Mouse (Mus musculus) v-Abl transformed pro-B cells (cell line): ENCODE data around the gene Cdadc1.

Experiments
- in situ Hi-C, 2 experiments: fragments of 400-800 bp; cut with MboI; formaldehyde crosslinking; loops; one replicate each; pipeline ENCODE4 v1.15.1; 2025; ENCODE audit not compliant: unreplicated experiment in 2 of 2

Gene Cdadc1

DNA sequence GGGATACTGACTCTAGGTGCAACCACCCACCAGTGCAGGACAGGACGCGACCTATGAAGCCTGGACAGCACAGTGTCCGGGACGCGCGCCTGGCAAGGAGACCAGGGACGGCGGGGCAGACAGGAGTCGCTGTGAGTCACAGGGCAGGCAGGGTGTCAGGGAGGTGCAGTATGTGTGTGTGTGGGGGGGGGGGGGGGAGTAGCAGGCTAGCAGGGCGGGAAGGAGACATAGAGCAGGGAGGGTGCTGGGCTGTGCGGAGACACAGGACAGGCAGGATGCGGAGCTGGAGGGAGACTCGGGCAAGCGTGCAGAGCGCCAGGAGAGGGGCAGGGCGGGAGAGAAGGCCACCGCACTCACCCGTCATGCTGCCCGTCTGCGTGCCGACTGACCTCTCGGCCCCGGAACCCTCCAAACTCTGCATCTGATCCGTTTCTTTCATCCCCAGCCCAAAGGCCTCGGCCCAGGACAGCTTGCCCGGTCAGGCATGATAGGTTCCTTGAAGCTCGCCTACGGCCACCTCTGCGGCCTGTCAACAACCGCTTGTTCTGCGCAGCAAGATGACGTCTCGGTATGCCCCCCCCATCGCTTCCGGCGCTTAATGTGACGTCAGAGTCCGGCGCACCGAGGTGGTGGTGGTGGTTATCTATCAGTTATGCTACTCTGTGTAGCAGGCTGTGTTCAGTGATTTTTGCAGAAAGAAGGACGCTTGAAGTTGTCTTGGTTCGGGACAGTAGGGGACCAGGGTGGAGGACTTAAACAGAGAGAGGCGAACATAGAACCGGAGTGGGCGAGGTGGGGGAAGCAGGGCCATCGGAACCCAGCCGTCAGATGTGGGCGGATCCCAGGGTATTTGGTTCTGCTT is at the start of gene Cdadc1:
TSS of gene Cdadc1 (minus strand) at position 562 of the 862 bp plus-strand sequence.
- in situ Hi-C loops: loop anchor here in 1 of 2 experiments (25.0 kb wide), 1 partner anchor 1935 kb away; the partner anchor contains the start of gene Xpo4

DNA sequence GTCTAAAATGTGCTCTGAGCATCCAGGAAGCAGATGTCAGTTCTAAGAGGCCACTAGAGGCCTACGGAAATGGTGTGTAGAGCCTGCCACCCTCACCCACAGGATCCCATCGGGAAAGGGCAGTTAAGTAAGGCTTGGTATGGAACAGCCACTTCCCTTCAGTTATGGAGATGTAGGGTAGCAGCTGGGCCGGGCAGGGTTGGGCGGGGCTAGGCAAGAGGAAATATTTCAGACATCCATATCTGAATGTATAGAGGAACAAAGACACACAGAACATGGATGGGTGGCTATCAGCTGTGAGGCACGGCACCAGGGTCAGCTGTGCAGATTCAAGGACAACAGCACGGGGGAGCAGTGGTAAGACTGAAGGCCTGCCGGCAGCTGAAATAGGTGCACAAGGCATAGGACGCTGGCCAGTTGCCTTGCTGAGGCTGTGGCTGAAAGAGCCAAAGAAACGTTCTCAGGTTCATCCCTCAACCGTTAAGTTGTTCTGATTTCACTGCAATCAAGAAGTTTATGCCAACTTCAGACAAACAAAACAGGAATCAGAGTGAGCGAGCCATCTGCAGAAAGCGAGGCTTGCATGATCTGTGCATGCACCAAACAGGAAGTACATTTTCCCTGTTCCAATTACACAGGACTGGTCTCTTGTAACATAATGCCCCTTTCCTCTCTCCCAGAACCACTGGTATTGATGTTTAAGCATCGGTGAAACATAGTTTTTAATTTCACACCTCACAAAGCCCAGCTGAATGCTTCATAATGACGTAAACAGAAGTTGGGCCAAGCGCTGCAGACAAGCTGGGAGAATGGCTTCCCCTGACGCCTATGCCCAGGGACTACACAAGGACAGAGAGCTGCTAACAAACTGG is 49.3 kb upstream of the Cdadc1 start:
- in situ Hi-C loops: no loop called here

DNA sequence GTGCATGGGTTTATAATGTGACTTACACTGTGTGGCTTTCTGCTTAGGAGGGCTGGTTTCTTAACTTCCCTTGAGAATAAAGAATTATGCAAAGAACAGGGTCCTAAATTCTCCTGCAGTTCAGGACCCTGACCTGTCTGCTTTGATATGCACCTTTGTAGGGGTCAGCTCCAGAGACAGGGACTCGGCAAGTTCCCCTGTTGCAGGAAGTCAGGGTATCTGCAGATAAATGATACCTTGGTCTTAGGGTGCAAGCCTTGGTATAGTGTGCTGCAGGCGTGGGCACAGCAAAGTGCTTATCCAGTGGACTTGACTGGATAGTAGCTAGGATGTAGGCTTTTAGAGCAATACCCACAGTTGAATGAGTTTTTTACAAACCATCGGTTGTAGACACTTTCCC is 47.1 kb upstream of the Cdadc1 start:
- in situ Hi-C loops: no loop called here

DNA sequence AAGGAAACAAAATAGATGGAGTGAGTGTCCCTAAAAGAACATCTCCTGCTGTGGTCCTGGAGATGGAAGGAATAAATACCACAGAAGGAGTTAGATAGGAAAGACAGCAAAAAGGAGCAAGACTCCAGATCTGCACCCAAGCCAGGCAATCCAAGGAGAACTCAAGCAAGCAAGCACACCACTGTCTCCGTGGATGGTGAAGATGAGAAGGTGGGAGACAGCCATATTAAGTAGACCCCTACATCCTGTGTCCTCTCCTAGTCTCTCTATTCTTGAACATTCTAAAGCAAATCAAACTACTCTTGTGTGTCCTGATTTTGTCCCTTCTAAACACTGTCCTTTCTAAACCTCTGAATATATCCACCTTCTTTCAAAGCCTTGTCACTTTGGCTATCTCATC is 46.4 kb upstream of the Cdadc1 start:
- in situ Hi-C loops: no loop called here

DNA sequence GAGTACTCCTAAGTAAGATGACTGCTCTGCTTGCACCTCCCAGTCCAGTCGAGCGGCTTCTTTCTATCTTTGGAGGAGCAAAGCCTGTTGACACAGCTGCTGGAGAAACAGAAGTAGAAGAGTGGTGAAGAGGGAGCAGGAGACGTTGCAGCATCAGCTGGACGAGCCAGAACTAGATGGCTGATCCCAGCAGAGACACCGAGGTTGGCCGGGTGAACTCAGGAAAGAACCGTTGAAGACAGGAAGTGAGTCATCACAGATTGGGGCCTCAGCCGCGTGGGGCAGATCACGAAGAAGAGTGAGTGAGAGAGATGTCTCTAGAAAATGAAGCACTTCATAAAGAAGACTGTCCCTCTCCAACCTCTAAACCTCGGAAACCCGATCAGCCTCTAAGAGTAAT is 45.8 kb upstream of the Cdadc1 start:
- in situ Hi-C loops: no loop called here

DNA sequence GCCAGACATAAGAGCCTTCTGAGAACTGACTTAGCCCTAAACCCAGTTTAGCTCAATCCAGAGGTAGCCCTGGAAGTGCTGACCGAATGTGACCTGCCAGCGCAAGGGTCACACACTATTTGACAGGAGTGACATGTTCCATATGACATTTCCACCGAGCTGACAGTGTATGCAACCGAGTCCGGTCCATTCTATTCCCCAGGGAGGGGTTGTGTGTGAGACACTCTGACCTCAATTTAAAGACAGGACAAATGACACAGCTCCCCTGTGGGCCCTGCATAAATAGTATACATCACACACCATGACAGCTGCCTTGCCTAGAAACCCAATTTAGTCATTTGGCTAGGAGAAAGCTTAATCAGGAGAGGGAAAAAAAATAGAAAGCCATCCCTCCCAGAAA is 44.1 kb upstream of the Cdadc1 start:
- in situ Hi-C loops: no loop called here

DNA sequence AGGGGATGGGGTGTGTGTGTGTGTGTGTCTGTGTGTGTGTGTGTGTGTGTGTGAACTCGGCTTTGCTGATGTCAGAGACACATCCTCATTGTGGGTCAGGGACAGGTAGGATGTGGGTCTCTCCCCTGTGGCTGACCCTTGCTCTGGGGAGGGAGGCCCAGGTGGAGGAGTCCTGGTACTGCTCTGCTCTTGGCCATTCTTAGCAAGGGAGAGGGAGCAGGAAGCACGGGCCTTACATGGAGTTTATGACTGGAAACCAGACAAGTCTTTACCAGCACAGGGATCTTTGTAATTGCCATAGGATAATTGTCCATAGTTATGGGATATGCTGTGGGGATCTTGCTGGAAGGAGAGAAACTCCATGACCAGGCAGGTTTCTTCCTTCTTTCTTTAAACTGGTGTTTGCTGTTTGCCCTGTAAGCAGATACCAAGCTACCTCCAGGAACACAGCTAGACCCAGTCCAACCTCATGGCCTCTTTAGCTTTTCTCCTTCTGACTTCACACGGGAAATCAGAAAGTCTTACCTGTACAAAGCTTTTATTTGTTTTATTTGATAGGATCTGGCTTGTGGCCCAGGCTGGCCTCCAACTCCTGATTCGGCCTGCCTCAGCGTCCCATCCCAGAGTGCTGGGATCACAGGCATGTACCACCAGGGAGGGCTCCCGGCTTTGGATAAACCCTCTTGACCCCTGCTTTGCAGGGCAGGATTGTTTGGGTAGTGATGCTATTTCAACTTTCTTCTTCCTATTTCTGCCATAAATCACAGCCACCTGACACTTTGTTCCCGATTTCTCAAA is 41.3 kb upstream of the Cdadc1 start:
- in situ Hi-C loops: no loop called here

DNA sequence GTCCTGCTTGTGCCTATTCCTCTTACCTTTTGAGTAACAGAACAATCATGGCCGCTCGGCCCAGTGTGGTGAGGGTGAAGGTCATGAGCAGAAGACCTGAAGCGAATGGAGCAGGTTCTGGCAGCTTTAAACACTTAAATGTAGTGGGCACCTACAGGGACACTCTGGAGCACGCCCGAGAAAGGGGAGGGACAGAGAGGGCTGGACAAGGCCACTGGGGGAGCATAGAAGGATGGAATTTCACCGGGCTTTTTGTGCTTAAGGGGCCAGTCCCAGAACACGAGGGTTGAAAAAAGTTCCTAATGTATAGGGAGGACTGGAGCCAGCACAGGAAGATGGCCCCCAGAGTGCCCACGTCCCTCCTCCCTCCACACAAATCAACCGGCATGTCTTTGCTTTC is 36.2 kb upstream of the Cdadc1 start:
- in situ Hi-C loops: no loop called here

DNA sequence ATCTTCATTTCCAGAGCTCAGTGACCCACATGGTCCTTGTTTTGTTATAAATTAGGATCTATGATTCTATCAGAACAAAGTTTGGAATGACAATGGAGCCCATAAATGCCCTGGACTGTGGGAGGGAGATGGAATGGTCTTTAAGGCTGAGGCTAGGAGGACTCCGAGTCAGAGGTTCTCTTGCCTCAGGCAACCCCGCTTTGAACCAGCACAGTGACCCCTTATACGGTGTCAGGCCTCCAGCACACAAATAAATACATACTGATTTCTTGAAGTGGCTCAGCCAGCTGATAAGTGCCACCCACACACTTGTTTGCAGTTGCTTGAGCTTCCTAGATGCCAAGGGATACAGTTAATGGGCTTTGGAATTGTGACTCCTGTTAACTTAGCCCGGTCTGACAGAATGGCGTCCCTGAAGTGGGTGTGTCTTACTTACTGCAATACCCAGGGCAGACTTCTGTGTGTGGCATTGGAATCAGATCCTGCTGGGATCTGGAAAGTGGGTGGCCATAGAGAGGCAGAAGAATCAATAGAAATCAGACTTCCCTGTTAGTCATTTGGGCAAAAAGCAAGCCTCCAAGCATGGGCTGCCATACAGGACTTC is 35.6 kb upstream of the Cdadc1 start:
- in situ Hi-C loops: no loop called here

DNA sequence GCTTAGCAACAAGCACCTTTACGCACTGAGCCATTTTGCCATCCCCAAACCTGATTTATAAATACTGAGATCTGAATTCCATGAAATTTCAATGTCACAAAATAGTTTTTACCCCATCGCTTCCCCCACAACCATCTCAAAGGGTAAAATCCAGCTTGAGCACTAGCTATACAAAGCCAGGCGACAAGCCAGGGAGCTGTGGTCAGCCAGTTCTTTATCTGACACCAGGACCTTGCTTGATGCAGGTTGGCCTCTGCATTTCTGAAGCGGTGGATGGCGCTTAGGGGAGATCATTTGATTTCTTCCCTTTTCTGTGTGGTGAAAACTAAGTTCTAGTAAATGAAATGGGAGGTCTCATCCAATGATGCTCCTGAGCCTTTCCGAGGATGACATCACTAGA is 34.3 kb upstream of the Cdadc1 start:
- in situ Hi-C loops: no loop called here

DNA sequence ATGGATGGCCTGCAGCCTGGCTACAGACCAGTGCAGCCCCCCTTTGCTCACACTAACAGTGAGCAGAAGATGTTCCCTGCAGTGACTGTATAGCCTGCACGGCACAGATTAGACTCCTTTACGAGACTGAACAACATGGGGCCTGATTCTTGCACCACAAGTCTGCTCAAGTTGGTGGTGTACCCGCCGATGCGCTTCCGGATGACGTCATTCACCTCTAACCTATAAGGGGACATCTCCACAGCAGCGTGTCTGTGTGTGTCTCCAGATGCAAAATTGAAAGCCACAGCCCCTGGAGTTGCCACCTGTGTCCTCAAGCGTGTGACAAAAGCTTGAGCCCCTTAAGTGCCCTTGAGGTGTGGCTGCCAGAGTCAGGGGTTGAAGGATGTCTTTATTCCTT is 32.3 kb upstream of the Cdadc1 start:
- in situ Hi-C loops: no loop called here

DNA sequence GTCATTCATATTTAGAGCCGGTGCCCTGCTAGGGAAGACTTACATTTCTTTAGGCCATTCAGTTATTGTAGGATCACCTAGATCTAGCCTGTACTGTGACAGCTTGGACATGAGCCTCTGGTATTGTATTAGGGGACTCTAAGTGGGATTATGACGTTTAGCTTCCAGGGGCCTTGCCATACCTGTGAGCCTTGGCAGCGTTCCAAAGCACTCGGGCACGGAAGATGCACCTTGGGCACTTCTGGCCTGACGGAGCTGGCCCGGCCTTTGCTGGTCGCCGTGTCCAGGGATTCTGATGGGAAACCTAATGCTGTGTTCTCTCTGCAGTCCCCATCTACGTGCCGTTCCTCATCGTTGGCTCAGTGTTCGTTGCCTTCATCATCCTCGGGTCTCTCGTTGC is 31.5 kb upstream of the Cdadc1 start:
- in situ Hi-C loops: no loop called here

DNA sequence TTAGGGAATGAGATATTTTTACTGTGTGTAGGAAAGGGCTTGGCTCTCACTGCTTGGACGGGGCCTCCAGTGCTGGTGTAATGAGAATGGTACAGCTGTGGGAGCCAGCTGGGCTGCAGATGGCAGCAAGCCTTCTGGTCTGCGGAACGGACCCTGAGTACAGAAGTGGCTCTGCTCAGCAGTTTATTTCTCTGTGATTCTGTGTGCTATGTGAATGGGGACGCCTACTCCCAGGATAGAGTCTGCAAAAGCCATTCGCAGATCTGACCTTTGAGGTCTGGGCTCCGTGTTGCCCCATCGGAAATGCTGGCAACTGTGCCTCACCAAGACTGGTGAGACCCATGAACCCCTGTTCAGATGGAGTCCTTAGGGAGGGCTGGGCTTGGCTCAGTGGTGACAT is 30.1 kb upstream of the Cdadc1 start:
- in situ Hi-C loops: no loop called here

DNA sequence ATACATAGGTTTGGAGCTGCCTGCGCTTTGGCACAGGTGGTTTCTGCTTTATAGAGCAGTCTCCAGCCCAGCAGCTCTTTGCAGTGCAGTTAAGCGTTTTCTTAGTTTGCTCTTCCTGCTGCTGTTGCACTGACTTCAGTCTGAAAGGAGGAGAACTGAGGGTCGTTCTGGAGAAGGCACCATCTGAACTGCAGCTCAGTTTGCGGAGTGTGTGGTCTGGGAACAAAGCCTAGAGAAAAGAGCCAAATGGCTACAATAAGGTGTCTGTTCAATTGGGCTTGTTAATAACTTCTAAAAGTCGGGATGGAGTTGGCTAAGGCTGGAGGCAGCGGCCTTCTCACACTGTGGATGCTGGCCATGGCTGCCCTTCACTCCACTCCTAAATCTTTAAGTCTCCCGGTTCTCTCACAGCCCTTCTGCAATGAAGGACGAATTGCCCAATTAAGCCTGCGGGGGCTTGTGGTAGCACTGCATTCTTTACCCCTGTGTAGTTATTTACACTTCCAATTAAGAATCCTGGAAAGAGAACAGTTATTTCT is 29.5 kb upstream of the Cdadc1 start:
- in situ Hi-C loops: no loop called here

DNA sequence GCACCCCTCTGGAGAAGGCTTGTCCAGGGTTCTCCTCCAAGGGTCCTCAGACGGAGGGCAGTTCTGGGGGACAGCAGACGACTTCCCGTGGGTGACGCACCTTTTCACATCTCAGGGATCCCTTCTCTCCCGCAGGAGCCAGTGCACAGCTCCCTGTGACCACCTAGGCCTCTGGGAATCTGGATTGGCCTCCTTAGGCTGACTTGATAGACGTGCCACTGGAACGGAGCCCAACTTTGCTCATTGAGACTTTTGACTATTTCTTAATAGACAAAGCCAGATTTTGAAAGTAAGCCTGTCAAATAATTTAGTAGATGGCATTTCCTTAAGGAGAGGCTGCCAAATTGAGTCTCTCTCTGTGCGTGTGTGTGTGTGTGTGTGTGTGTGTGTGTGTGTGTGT is 29.0 kb upstream of the Cdadc1 start:
- in situ Hi-C loops: no loop called here

DNA sequence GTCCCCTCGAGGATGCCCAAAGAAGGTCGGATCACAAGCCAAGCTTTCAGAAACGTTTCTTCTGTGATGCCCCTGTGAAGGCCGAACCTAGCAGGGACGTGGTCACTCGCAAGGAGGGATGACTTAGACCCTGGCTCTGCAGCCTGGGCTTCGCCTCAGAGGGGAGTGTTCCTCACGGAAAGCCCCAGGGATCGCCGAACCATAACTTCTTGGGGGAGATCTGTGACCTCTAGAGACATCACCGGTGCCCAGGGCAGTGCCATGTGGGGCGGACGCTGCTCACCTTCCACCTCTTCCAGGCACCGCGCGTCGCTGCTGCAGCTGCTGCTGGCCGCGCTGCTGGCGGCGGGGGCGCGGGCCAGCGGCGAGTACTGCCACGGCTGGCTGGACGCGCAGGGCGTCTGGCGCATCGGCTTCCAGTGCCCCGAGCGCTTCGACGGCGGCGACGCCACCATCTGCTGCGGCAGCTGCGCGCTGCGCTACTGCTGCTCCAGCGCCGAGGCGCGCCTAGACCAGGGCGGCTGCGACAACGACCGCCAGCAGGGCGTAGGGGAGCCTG is 28.1 kb upstream of the Cdadc1 start:
- in situ Hi-C loops: no loop called here

DNA sequence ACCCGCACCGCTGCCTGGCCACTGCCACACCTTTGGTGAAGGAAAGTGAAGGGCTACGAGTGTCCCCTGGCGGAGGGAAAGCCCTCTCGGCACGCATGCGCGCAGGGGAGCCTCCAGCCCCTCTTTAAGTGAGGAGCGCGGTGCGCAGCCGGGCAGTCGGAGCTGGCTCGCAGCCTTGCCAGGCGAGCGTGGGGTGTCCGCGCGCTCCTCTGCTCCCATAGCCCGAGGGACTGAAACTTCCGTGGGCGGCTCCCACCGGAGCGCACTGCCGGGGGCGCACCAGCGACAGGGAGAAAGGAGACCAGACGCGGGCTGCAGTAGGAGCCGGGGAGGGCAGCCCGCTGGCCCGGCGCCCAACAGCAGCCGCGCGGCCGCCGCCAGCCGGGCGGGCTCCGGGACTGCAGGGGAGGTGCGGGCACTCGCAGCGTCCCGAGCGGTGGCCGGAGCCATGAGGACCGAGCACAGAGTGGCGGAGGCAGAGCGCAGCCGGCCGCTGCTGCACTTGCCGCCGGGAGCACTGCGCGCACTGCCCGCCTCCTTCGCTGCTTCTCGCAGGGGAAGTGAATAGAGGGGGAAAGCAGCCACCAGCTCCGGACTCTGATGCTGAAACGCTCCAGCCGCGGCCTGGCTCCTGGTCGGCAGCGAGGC is 27.5 kb upstream of the Cdadc1 start, which contains the start of gene Shisa2:
TSS of gene Shisa2 (plus strand) at position 151 of the 648 bp plus-strand sequence.
- in situ Hi-C loops: no loop called here

DNA sequence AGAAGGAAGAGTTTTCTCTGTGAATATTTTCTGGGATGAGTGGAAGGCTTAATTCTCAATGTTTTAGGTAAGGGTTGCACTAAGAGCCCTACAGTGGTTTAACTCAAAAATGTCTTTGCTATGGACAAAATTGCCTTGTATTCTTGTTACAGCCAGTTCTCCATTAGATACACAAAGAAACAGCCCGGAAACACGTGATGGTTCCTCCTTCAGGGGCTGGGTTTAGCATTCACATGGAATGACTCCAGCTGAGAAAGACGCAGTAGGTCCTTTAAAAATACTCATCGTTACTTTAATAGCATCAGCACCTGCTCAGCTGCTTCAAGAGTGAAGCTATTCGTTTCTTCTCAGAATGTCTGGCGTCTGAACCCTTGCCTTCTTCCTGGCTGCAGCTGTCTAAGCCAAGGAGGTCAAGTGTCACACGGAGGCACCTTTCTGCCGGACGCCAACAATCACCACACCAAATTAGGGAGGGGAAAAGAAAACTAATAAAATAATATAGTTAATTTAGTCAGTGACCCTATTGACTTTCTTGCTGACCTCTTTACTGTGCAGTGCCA is 26.6 kb upstream of the Cdadc1 start:
- in situ Hi-C loops: loop anchor here (25.0 kb wide), 3 partner anchors 563 to 1663 kb away; partner anchors contain the start of gene Atp8a2 (in 1 of the 2)

DNA sequence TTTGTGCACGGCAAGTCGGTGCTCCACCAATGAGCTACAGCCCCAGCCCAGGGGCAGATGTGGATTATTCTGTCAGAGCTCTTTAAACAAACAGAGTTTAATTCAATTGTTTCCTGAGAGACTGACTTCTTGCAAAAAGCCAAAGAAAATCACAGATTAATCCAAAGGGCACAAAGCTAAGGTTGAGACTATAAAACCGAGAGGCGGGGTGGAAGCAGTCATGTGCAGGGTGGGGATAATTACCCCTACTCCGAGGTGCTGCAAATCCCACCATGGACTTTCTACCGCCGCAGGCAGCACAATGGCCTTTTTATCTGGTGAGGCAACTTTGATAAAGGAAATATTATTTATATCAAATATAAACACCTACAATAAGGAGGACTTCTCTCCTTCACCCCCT is 19.0 kb upstream of the Cdadc1 start:
- in situ Hi-C loops: loop anchor here (25.0 kb wide), 3 partner anchors 570 to 1670 kb away; partner anchors contain the start of gene Atp8a2 (in 1 of the 2)
